Mouse (Mus musculus): ENCODE measurements around the gene Insl5. TPM values are rescaled to one million over a fixed set of nuclear protein-coding genes. Genes with fewer than 3 reads are reported as not detected.

Gene Insl5
- polyA plus RNA-seq, 1 experiment from 2014 or later: not detected

- ATAC-seq (ENCODE audit: insufficient read depth, low FRiP score): no peak
- Histone ChIP-seq H3K27ac (ENCODE audit: low read length) (no peak overlapping the region), H3K9ac (ENCODE audit: low read length) (no peak overlapping the region), H3K9me3 (replicated peaks; ENCODE audit: control insufficient read depth, low read length) (no peaks in the 10 kb centered on the region), H3K4me3 (replicated peaks; ENCODE audit: low read length) (no peak overlapping the region), H3K27me3 (ENCODE audit: control insufficient read depth, insufficient read depth, low read length) (no peaks in the 10 kb centered on the region; the same call in 1 of the 2 replicates), H3K36me3 (ENCODE audit: control insufficient read depth, insufficient read depth, low read length) (no peaks in the 10 kb centered on the region), H3K4me2 (ENCODE audit: low read depth, low read length) (no peak overlapping the region), H3K4me1 (ENCODE audit: control insufficient read depth, insufficient read depth, low read length) (no peaks in the 10 kb centered on the region)
- WGBS: 71% methylated on average over 3 of the region's 3 CpGs
These were observed 54.6 kb downstream of the Insl5 start for GRCm38 (mm10) chr4:102972071-102972470.

DNA sequence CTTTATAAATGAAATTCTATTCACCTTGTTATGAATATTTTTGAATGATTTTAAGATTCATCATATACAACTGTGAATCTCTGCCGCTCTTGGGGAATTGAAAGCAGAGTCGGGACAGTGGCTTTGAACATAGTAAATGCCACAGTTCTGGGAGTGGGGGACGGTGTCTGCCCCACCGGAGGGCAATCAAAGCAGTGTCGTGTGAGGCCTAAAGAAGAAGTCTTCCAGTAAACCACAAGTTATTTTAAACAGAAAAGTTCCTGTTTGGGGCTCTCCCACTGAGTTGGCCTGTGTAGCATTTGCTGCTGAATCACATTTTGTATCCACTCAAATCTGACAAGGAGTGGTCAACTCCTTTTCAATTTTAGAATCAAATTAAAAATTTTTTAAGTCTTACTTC lies 55.5 kb downstream of the Insl5 start:
- Histone ChIP-seq H3K9ac (ENCODE audit: low read length) (no peak overlapping the region), H3K9me3 (replicated peaks; ENCODE audit: control insufficient read depth, low read length) (no peaks in the 10 kb centered on the region), H3K4me2 (ENCODE audit: low read depth, low read length) (no peak overlapping the region), H3K4me3 (replicated peaks; ENCODE audit: low read length) (no peak overlapping the region), H3K27ac (ENCODE audit: low read length) (no peak overlapping the region), H3K4me1 (ENCODE audit: control insufficient read depth, insufficient read depth, low read length) (no peaks in the 10 kb centered on the region), H3K36me3 (ENCODE audit: control insufficient read depth, insufficient read depth, low read length) (no peaks in the 10 kb centered on the region), H3K27me3 (ENCODE audit: control insufficient read depth, insufficient read depth, low read length) (no peaks in the 10 kb centered on the region)
- 80% methylated on average over 5 of the region's 5 CpGs for WGBS
- no peak for ATAC-seq (ENCODE audit: insufficient read depth, low FRiP score)

DNA sequence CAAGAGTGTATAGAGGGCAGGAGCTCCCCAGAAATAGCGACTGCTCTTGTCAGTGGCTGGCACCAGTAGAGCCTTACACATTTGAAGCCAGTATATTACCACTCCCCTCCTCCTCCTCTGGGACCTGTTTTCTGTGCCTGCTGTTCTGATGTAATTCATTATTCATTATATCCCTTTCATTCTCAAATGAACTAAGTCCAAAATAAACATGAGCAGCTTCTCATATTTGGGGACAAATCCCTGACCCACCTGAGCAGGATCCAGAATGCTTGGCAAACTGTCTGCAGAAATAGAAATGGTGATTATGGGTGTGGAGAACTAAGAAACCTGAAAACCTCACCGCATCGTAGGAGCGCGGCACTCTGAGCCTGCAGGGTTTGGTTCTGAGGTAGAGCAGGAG lies 57.0 kb downstream of the Insl5 start:
- Histone ChIP-seq H3K27ac (ENCODE audit: low read length) (no peak overlapping the region), H3K4me2 (ENCODE audit: low read depth, low read length) (no peak overlapping the region), H3K9ac (ENCODE audit: low read length) (no peak overlapping the region), H3K36me3 (ENCODE audit: control insufficient read depth, insufficient read depth, low read length) (no peaks in the 10 kb centered on the region), H3K9me3 (replicated peaks; ENCODE audit: control insufficient read depth, low read length) (no peaks in the 10 kb centered on the region), H3K4me1 (ENCODE audit: control insufficient read depth, insufficient read depth, low read length) (no peaks in the 10 kb centered on the region), H3K4me3 (replicated peaks; ENCODE audit: low read length) (no peak overlapping the region), H3K27me3 (ENCODE audit: control insufficient read depth, insufficient read depth, low read length) (no peaks in the 10 kb centered on the region)
- WGBS: 85% methylated on average over 5 of the region's 5 CpGs
- ATAC-seq (ENCODE audit: insufficient read depth, low FRiP score): no peak

Other genes starting within 250 kb of the Insl5 start
- 1.8 and 2.0 TPM in 2 replicates for gene Tctex1d1, start 48.2 kb downstream of the Insl5 start, polyA plus RNA-seq (2015; fragmentation: Nextera tagmentation; extraction: Ambion mirVana)
- gene Mier1, start 87.5 kb upstream of the Insl5 start, polyA plus RNA-seq (2015; fragmentation: Nextera tagmentation; extraction: Ambion mirVana): 33.6 and 39.6 TPM in 2 replicates
- 1.9 and 2.6 TPM in 2 replicates for gene Wdr78, start 87.7 kb upstream of the Insl5 start, polyA plus RNA-seq (2015; fragmentation: Nextera tagmentation; extraction: Ambion mirVana)
- 6.9 and 9.0 TPM in 2 replicates for gene Slc35d1, start 188.3 kb upstream of the Insl5 start, polyA plus RNA-seq (2015; fragmentation: Nextera tagmentation; extraction: Ambion mirVana)